Mouse (Mus musculus) spleen, adult 10 weeks (tissue): Measurements from ENCODE around the gene Prss29. TPM values are rescaled to one million over a fixed set of nuclear protein-coding genes. Genes with fewer than 3 reads are reported as not detected.

Experiments used
- polyA plus RNA-seq: library from polyadenylated mRNA; stranded (reverse); fragments of 350-450 nt; fragmentation: Illumina TruSeq; extraction: RNeasy Lipid Tissue Mini Kit (QIAGEN cat#74804); gene quantifications from one replicate; pipeline ENCODE4 v1.2.3, GENCODE M21; 2015; ENCODE audit warnings: low replicate concordance; ENCODE audit not compliant: insufficient read depth

Prss29 gene
- polyA plus RNA-seq: not detected

GRCm38 (mm10) chr17:25318354-25318753, at the start of gene Prss29:
Gene Prss29 (plus strand): TSS chr17:25318654.

DNA sequence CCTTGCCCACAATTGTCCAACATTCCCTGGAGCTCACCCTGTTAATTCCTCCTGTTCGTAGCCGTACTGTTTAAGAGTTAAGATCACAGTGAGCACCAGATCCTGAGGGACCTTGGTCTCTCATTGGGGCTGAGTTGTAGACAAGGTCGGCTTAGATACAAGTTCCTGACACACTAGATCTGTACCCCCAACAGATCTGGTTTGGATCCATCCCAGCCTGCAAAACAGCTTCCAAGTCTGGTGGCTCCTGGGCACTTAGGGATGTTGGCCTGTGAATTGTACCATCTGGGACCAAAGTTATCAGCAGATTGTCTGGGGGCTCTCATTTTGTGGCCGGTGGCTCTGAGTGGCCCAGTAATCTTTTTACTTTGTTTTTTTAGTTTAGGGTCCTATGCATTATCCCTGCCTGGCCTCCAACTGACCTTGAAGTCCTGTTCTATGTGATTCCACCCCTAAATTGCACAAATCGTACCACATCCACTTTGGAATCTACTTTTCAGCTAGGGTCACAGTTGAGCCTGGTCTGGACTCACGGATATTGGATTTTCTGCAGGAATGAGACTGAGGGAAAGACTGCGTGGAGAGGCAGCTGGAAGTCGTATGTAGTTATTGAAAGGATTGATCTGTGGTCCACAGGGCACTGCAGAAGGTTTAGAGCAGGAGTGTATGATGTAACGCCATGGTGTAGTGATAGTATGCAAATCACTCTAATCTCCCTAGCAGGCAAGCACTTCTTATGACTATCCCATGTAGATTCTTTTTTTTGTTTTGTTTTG, 43.7 kb upstream of the Prss29 start, which contains the start of gene Ube2i:
TSS of gene Ube2i (minus strand) at position 52 of the 776 bp plus-strand sequence.

DNA sequence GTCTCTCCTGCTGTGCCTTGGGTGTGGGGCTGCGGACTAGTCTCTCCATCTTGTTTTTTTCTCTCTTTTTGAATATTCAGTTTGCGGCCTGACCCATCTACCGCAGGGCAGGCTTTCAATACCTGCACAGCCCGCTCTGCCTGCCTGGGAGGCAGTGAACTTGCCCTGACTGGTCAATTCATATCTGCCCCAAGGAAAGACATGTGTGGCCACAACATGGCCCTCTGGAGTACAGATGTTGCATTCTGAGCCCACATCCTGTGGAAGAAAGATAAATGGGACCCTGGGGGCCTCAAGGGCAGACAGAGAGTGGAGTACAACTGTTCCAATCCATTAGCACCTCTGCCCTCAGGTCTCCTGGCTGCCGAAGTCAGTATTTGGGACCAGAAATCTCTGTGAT, 20.4 kb upstream of the Prss29 start, which contains the start of gene Prss34:
TSS of gene Prss34 (plus strand) at position 301 of the 400 bp plus-strand sequence.

GRCm38 (mm10) chr17:25308346-25308745, 10.1 kb upstream of the Prss29 start, which contains the start of gene Prss28:
Gene Prss28 (plus strand): TSS chr17:25308646.

GRCm38 (mm10) chr17:25345462-25345861, 27.0 kb downstream of the Prss29 start, which contains the start of gene Tpsab1:
Gene Tpsab1 (minus strand): TSS chr17:25345562.

GRCm38 (mm10) chr17:25366005-25366404, 47.6 kb downstream of the Prss29 start, which contains the start of gene Tpsb2:
Gene Tpsb2 (plus strand): TSS chr17:25366305.

GRCm38 (mm10) chr17:25368973-25369372, 50.5 kb downstream of the Prss29 start, which contains the start of gene Tpsg1:
Gene Tpsg1 (plus strand): TSS chr17:25369273.

Other genes starting within 250 kb of the Prss29 start
- 19.4 TPM for gene Tmem204, start 235.1 kb upstream of the Prss29 start, polyA plus RNA-seq
- 20.8 TPM for gene Telo2, start 202.7 kb upstream of the Prss29 start, polyA plus RNA-seq
- gene Ptx4, start 197.9 kb upstream of the Prss29 start, polyA plus RNA-seq: not detected
- gene Clcn7, start 185.3 kb upstream of the Prss29 start, polyA plus RNA-seq: 21.3 TPM
- not detected for gene Ccdc154, start 156.2 kb upstream of the Prss29 start, polyA plus RNA-seq
- not detected for gene Gm38655, start 143.2 kb upstream of the Prss29 start, polyA plus RNA-seq
- gene BC003965, start 134.1 kb upstream of the Prss29 start, polyA plus RNA-seq: 15.8 TPM
- gene Unkl, start 130.3 kb upstream of the Prss29 start, polyA plus RNA-seq: 23.8 TPM
- 26.3 TPM for gene Gnptg, start 78.5 kb upstream of the Prss29 start, polyA plus RNA-seq
- 13.5 TPM for gene Tsr3, start 78.5 kb upstream of the Prss29 start, polyA plus RNA-seq
- 4.9 TPM for gene Baiap3, start 62.3 kb upstream of the Prss29 start, polyA plus RNA-seq
- gene Ube2i, start 44.0 kb upstream of the Prss29 start, polyA plus RNA-seq: 482 TPM
- gene Prss34, start 20.3 kb upstream of the Prss29 start, polyA plus RNA-seq: 0.19 TPM
- gene Prss28, start 10.0 kb upstream of the Prss29 start, polyA plus RNA-seq: not detected
- not detected for gene Tpsab1, start 26.9 kb downstream of the Prss29 start, polyA plus RNA-seq
- 0.61 TPM for gene Tpsb2, start 47.7 kb downstream of the Prss29 start, polyA plus RNA-seq
- not detected for gene Tpsg1, start 50.6 kb downstream of the Prss29 start, polyA plus RNA-seq
- 2.7 TPM for gene Cacna1h, start 115.1 kb downstream of the Prss29 start, polyA plus RNA-seq
- gene Tekt4, start 136.0 kb downstream of the Prss29 start, polyA plus RNA-seq: not detected
- not detected for gene Sstr5, start 178.6 kb downstream of the Prss29 start, polyA plus RNA-seq